Mouse (Mus musculus): ENCODE data around the gene Ccni.
A peak's percentile ranks its signal among the peaks of the same experiment; 100 is the strongest.

The Ccni gene

GRCm38 (mm10) chr5:93135368-93136107, 70.8 kb downstream of the Ccni start:
- no peak for DNase-seq

- peak; percentile 62 for DNase-seq
Observed at GRCm38 (mm10) chr5:93133445-93134244, 72.7 kb downstream of the Ccni start.
